Mouse (Mus musculus) MEL (cell line): Measurements from ENCODE around the gene Fam78b. TPM values are rescaled to one million over a fixed set of nuclear protein-coding genes. Genes with fewer than 3 reads are reported as not detected.

Experiments used
- DNase-seq: peaks from one replicate; pipeline ENCODE4 v3.0.0; 2011; ENCODE audit warnings: low read depth, low spot score
- H3K27ac ChIP-seq: 2 replicates; pipeline ENCODE4 v1.5.1; 2012; ENCODE audit warnings: low read depth, mild to moderate bottlenecking, control low read depth, low read length, moderate library complexity; ENCODE audit not compliant: control insufficient read depth
- H3K27me3 ChIP-seq, 2 experiments: fragments of 150-350 bp in 1 of 2; sonication (generic) in 1 of 2; 2 replicates each; pipeline ENCODE4 v1.6.1; 2012; ENCODE audit warnings: low read length in 2 of 2, mild to moderate bottlenecking in 2 of 2, improper control_type of control experiment in 1 of 2, moderate library complexity in 1 of 2; ENCODE audit not compliant: insufficient read depth in 2 of 2, control insufficient read depth in 1 of 2
- H3K36me3 ChIP-seq, 2 experiments: 2 replicates each; pipeline ENCODE4 v1.6.1; 2012 to 2014; ENCODE audit warnings: low read length in 2 of 2, improper control_type of control experiment in 1 of 2, inconsistent platforms in 1 of 2, mild to moderate bottlenecking in 1 of 2; ENCODE audit not compliant: insufficient read depth in 2 of 2, control insufficient read depth in 1 of 2
- H3K4me1 ChIP-seq, 2 experiments: fragments of 150-350 bp in 1 of 2; sonication (generic) in 1 of 2; 2 replicates each; pipeline ENCODE4 v1.6.1; 2012; ENCODE audit warnings: low read length in 2 of 2, improper control_type of control experiment in 1 of 2, mild to moderate bottlenecking in 1 of 2; ENCODE audit not compliant: insufficient read depth in 2 of 2, control insufficient read depth in 1 of 2
- H3K4me3 ChIP-seq, 2 experiments: fragments of 150-350 bp in 1 of 2; sonication (generic) in 1 of 2; 2 replicates each; pipeline ENCODE4 v1.5.1; 2012; ENCODE audit warnings: low read depth in 2 of 2, low read length in 2 of 2, mild to moderate bottlenecking in 2 of 2, moderate library complexity in 2 of 2, control low read depth in 1 of 2, improper control_type of control experiment in 1 of 2; ENCODE audit not compliant: control insufficient read depth in 1 of 2, insufficient read depth in 1 of 2
- H3K79me2 ChIP-seq: 2 replicates; pipeline ENCODE4 v1.6.1; 2012; ENCODE audit warnings: mild to moderate bottlenecking, low read length, moderate library complexity; ENCODE audit not compliant: control insufficient read depth, poor library complexity, insufficient read depth
- H3K9ac ChIP-seq: 2 replicates; pipeline ENCODE4 v1.6.1; 2012; ENCODE audit warnings: low read depth, mild to moderate bottlenecking, control low read depth, low read length, moderate library complexity; ENCODE audit not compliant: control insufficient read depth, poor library complexity, severe bottlenecking
- H3K9me3 ChIP-seq: fragments of 150-350 bp; sonication (generic); replicated peaks from 2 replicates; pipeline ENCODE4 v1.6.1; 2012; ENCODE audit warnings: mild to moderate bottlenecking, low read length, improper control_type of control experiment, moderate library complexity; ENCODE audit not compliant: insufficient read depth
- BHLHE40 ChIP-seq: IDR thresholded peaks from 2 replicates; pipeline ENCODE4 v1.6.1; 2012; ENCODE audit warnings: low read depth, mild to moderate bottlenecking, inconsistent platforms, low read length, improper control_type of control experiment, borderline replicate concordance
- E2F4 ChIP-seq: IDR thresholded peaks from 2 replicates; pipeline ENCODE4 v1.6.1; 2011; ENCODE audit warnings: low read depth, low read length, improper control_type of control experiment, borderline replicate concordance
- EP300 ChIP-seq, 2 experiments: IDR thresholded peaks; 2 replicates each; pipeline ENCODE4 v1.6.1; 2011; ENCODE audit warnings: improper control_type of control experiment in 2 of 2, low read length in 2 of 2, low read depth in 1 of 2, mild to moderate bottlenecking in 1 of 2
- GATA1 ChIP-seq: IDR thresholded peaks from 2 replicates; pipeline ENCODE4 v1.6.1; 2011; ENCODE audit warnings: low read depth, low read length, improper control_type of control experiment
- JUND ChIP-seq: IDR thresholded peaks from 2 replicates; pipeline ENCODE4 v1.6.1; 2011; ENCODE audit warnings: low read depth, mild to moderate bottlenecking, improper control_type of control experiment, low read length
- KAT2A ChIP-seq: conservative IDR thresholded peaks from 2 replicates; pipeline ENCODE4 v1.6.1; 2012; ENCODE audit warnings: low read depth, low read length, improper control_type of control experiment, inconsistent platforms
- MAX ChIP-seq: IDR thresholded peaks from 2 replicates; pipeline ENCODE4 v1.6.1; 2011; ENCODE audit warnings: low read length, improper control_type of control experiment
- MAZ ChIP-seq: IDR thresholded peaks from 2 replicates; pipeline ENCODE4 v1.6.1; 2012; ENCODE audit warnings: low read depth, mild to moderate bottlenecking, inconsistent platforms, low read length, improper control_type of control experiment
- NELFE ChIP-seq: IDR thresholded peaks from 2 replicates; pipeline ENCODE4 v1.6.1; 2011; ENCODE audit warnings: low read depth, low read length, improper control_type of control experiment
- NRF1 ChIP-seq: IDR thresholded peaks from 2 replicates; pipeline ENCODE4 v1.6.1; 2014; ENCODE audit warnings: low read depth, mild to moderate bottlenecking, inconsistent platforms, low read length, improper control_type of control experiment, moderate library complexity; ENCODE audit not compliant: poor library complexity, insufficient read depth, severe bottlenecking
- POLR2A ChIP-seq, 2 experiments: IDR thresholded peaks; 2 replicates each; pipeline ENCODE4 v1.6.1; 2011 to 2012; ENCODE audit warnings: low read length in 2 of 2, mild to moderate bottlenecking in 2 of 2, control low read depth in 1 of 2, improper control_type of control experiment in 1 of 2, low read depth in 1 of 2, moderate library complexity in 1 of 2; ENCODE audit not compliant: control insufficient read depth in 1 of 2, insufficient read depth in 1 of 2, poor library complexity in 1 of 2
- RCOR1 ChIP-seq: IDR thresholded peaks from 2 replicates; pipeline ENCODE4 v1.6.1; 2012; ENCODE audit warnings: low read depth, mild to moderate bottlenecking, inconsistent platforms, low read length, improper control_type of control experiment
- SIN3A ChIP-seq: IDR thresholded peaks from 2 replicates; pipeline ENCODE4 v1.6.1; 2012; ENCODE audit warnings: low read length, improper control_type of control experiment, inconsistent platforms
- SMC3 ChIP-seq: IDR thresholded peaks from 2 replicates; pipeline ENCODE4 v1.6.1; 2011; ENCODE audit warnings: low read depth, low read length, improper control_type of control experiment
- TAL1 ChIP-seq: IDR thresholded peaks from 2 replicates; pipeline ENCODE4 v1.6.1; 2012; ENCODE audit warnings: mild to moderate bottlenecking, inconsistent platforms, low read length, moderate library complexity, mixed read lengths
- TCF12 ChIP-seq: IDR thresholded peaks from 2 replicates; pipeline ENCODE4 v1.6.1; 2014; ENCODE audit warnings: low read depth, mild to moderate bottlenecking, inconsistent platforms, low read length, improper control_type of control experiment, moderate library complexity
- UBTF ChIP-seq: IDR thresholded peaks from 2 replicates; pipeline ENCODE4 v1.6.1; 2012; ENCODE audit warnings: low read depth, mild to moderate bottlenecking, inconsistent platforms, low read length, improper control_type of control experiment, moderate library complexity, borderline replicate concordance; ENCODE audit not compliant: insufficient read depth
- ZNF384 ChIP-seq: IDR thresholded peaks from 2 replicates; pipeline ENCODE4 v1.6.1; 2012; ENCODE audit warnings: low read depth, mild to moderate bottlenecking, inconsistent platforms, low read length, improper control_type of control experiment
- polyA plus RNA-seq, 2 experiments: library from polyadenylated mRNA; stranded (reverse) in 1 of 2; unstranded in 1 of 2; fragments of >175 nt in 1 of 2; fragments of >200 nt in 1 of 2; gene quantifications; 2 replicates each; pipeline versions ENCODE4 v1.2.1 to v1.2.4; 2012; ENCODE audit warnings: low replicate concordance in 2 of 2, low read depth in 1 of 2; ENCODE audit not compliant: insufficient read length in 2 of 2, insufficient read depth in 1 of 2, missing spikeins in 1 of 2
- total RNA-seq: library from RNA; depleted of rRNA; stranded (reverse); fragments of 300-350 nt; gene quantifications from 2 replicates; pipeline ENCODE4 v1.2.3, GENCODE M21; 2012

The Fam78b gene
- total and polyA plus RNA-seq, 3 experiments, result not detected

GRCm38 (mm10) chr1:167098741-167099140 lies 97.5 kb downstream of the Fam78b start:
- TF ChIP-seq ZNF384 (no peak), GATA1 (no peak), BHLHE40 (no peak)
- no peak for DNase-seq
- H3K36me3 ChIP-seq, result no peaks in the 10 kb centered on the region
- no peak overlapping the region for H3K9ac ChIP-seq
- H3K27me3 ChIP-seq, result no peaks in the 10 kb centered on the region
- no peaks in the 10 kb centered on the region for H3K4me1 ChIP-seq
- H3K27ac ChIP-seq, result no peak overlapping the region
- H3K4me3 ChIP-seq, result no peak overlapping the region
- no peaks in the 10 kb centered on the region for H3K9me3 ChIP-seq
- no peaks in the 10 kb centered on the region for H3K79me2 ChIP-seq

GRCm38 (mm10) chr1:167102046-167102445 lies 100.8 kb downstream of the Fam78b start:
- Histone ChIP-seq H3K9me3 (no peaks in the 10 kb centered on the region), H3K36me3 (no peaks in the 10 kb centered on the region), H3K79me2 (no peaks in the 10 kb centered on the region), H3K9ac (no peak overlapping the region), H3K4me1 (no peaks in the 10 kb centered on the region), H3K27me3 (no peaks in the 10 kb centered on the region), H3K27ac (no peak overlapping the region), H3K4me3 (no peak overlapping the region)
- DNase-seq, result no peak
- TF ChIP-seq MAZ, result no peak
- TF ChIP-seq NRF1, result no peak

DNA sequence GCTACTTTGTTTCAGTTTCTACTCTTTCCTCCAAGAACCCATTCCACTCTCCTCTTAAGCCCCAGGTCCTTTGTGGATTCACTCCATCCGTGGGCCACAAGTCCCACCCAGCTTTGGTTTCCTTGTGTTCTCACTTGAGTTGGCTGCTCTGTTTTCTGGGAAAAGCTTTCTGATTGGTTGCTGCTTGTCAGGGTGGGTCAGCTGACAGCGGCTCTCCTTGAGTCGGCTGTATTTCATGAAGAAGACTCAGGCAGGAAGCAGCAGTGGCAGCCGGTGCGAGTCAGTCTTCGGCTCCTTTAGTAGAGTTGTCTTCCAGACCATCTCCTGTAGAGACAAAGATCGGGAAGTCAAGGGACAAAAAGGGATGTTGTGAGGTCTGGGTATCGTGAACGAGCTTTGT lies 101.3 kb downstream of the Fam78b start:
- no peaks in the 10 kb centered on the region for H3K79me2 ChIP-seq
- H3K9me3 ChIP-seq, result no peaks in the 10 kb centered on the region
- no peaks in the 10 kb centered on the region for H3K27me3 ChIP-seq
- no peak overlapping the region for H3K27ac ChIP-seq
- no peak overlapping the region for H3K4me3 ChIP-seq
- no peak overlapping the region for H3K9ac ChIP-seq
- no peak for DNase-seq
- no peaks in the 10 kb centered on the region for H3K4me1 ChIP-seq
- TF ChIP-seq UBTF, result no peak
- no peak for TF ChIP-seq NELFE
- TF ChIP-seq TAL1, result no peak
- TF ChIP-seq EP300 (IDR thresholded peaks at IDR 0.05; ENCODE audit: low read depth in 1 of 2, low read length in 2 of 2), result no peak
- TF ChIP-seq POLR2A (IDR thresholded peaks at IDR 0.05; ENCODE audit: control insufficient read depth in 1 of 2, insufficient read depth in 1 of 2, low read depth in 1 of 2, low read length in 2 of 2, poor library complexity in 1 of 2), result no peak
- no peak for TF ChIP-seq MAX
- TF ChIP-seq SMC3, result no peak
- TF ChIP-seq TCF12, result no peak
- TF ChIP-seq RCOR1, result no peak
- TF ChIP-seq SIN3A, result no peak
- TF ChIP-seq JUND, result no peak
- TF ChIP-seq KAT2A, result no peak
- no peak for TF ChIP-seq E2F4
- TF ChIP-seq, all 39 proteins: peak for 0
- H3K36me3 ChIP-seq, result no peaks in the 10 kb centered on the region
